Mouse (Mus musculus) neural tube, embryonic 11.5 days (tissue): Measurements from ENCODE around the gene Sgpp1. TPM values are rescaled to one million over a fixed set of nuclear protein-coding genes. Genes with fewer than 3 reads are reported as not detected.
"Not testable (repeated sequence)": the region's sequence is repeated elsewhere in the genome, so short reads cannot be mapped to it uniquely, and the experiment has no call there.

ENCODE experiments used
- ATAC-seq: fragments of 200-750 bp; cut with Nextera tagmentation; 2 replicates; pipeline ENCODE4 v1.8.0; 2017; ENCODE audit warnings: moderate number of reproducible peaks, mild to moderate bottlenecking, moderate TSS enrichment, moderate library complexity; ENCODE audit not compliant: insufficient read depth, low FRiP score, low TSS enrichment
- DNase-seq: peaks from one replicate; pipeline ENCODE4 v3.0.0-alpha.2; 2015; ENCODE audit warnings: low spot score
- H3K27ac ChIP-seq: fragments of 300-500 bp; sonication (generic); 2 replicates; pipeline ENCODE4 v1.5.1; 2014; ENCODE audit warnings: low read depth, mild to moderate bottlenecking, low read length
- H3K27me3 ChIP-seq: fragments of 300-500 bp; sonication (generic); 2 replicates; pipeline ENCODE4 v1.6.1; 2014; ENCODE audit warnings: mild to moderate bottlenecking, low read length, mixed read lengths; ENCODE audit not compliant: control insufficient read depth, insufficient read depth
- H3K36me3 ChIP-seq: fragments of 300-500 bp; sonication (generic); 2 replicates; pipeline ENCODE4 v1.6.1; 2014; ENCODE audit warnings: mild to moderate bottlenecking, low read length, moderate library complexity, mixed read lengths; ENCODE audit not compliant: control insufficient read depth, insufficient read depth
- H3K4me1 ChIP-seq: fragments of 300-500 bp; sonication (generic); 2 replicates; pipeline ENCODE4 v1.6.1; 2014; ENCODE audit warnings: low read length, mixed read lengths; ENCODE audit not compliant: control insufficient read depth, insufficient read depth
- H3K4me2 ChIP-seq: fragments of 300-500 bp; sonication (generic); 2 replicates; pipeline ENCODE4 v1.6.1; 2014; ENCODE audit warnings: low read depth, mild to moderate bottlenecking, moderate library complexity
- H3K4me3 ChIP-seq: fragments of 300-500 bp; sonication (generic); 2 replicates; pipeline ENCODE4 v1.5.1; 2014; ENCODE audit warnings: low read depth, low read length
- H3K9ac ChIP-seq: fragments of 300-500 bp; sonication (generic); 2 replicates; pipeline ENCODE4 v1.6.1; 2014; ENCODE audit warnings: mild to moderate bottlenecking, low read length
- H3K9me3 ChIP-seq: fragments of 300-500 bp; sonication (generic); 2 replicates; pipeline ENCODE4 v1.6.1; 2016; ENCODE audit warnings: low read length; ENCODE audit not compliant: control insufficient read depth
- WGBS: fragments of 180-500 bp; shearing (Covaris S2); extraction: QIAGEN DNeasy Blood & Tissue Kit; methylation state at CpG from one replicate; pipeline ENCODE4 v1.1.7; 2014; 5-methylcytosine and 5-hydroxymethylcytosine counted together
- polyA plus RNA-seq: library from polyadenylated mRNA; unstranded; fragments of >200 nt; fragmentation: Nextera tagmentation; extraction: Ambion mirVana; gene quantifications from 2 replicates; pipeline ENCODE4 v1.2.1, GENCODE M21; 2014

Sgpp1 gene
- polyA plus RNA-seq, 1 experiment from 2014 or later: 7.7 TPM

DNA sequence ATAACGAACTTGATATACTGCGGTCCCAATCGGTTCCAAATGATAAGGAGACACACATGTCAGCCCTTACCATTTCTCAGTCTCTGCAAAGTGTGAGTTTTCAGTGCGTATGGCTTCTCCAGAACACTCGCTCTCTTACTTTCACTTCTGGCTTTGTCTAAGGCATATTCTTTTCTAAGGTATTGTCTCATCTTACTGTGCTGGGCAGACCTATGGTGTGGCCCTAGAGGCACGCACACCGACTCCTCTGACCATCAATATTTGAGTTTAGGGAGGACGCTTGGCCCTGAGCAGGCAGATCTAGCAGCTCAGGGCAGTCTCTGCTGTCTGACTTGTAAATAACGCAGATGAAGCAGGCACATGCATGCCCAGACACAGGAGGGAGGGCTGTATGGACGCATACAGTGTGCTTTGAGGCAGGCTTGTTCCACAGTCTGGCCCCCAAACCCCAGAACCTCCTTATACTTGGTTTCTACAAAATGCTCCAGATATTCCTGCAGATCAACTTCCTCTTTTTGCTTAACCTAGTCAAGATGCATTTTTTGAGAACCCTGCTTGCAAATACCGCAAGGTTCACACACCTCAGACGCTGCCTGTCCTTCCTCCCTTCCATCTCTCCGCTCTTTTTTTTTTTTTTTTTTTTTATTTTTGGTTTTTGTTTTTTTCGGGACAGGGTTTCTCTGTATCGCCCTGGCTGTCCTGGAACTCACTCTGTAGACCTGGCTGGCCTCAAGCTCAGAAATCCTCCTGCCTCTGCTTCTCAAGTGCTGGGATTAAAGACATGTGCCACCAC lies 8.0 kb downstream of the Sgpp1 start:
- Histone ChIP-seq H3K9ac (no peak overlapping the region), H3K4me2 (no peak overlapping the region), H3K4me3 (no peak overlapping the region), H3K4me1 (no peaks in the 10 kb centered on the region), H3K36me3 (no peaks in the 10 kb centered on the region), H3K27me3 (no peaks in the 10 kb centered on the region), H3K9me3 (no peaks in the 10 kb centered on the region), H3K27ac (no peak overlapping the region)
- WGBS: 90% methylated on average over 15 of the region's 15 CpGs
- ATAC-seq: no peak
- no peak for DNase-seq

GRCm38 (mm10) chr12:75726349-75726861 lies 9.1 kb downstream of the Sgpp1 start:
- 81% methylated on average over 8 of the region's 8 CpGs for WGBS
- no peaks in the 10 kb centered on the region for H3K9me3 ChIP-seq
- H3K4me1 ChIP-seq: no peaks in the 10 kb centered on the region
- no peaks in the 10 kb centered on the region for H3K27me3 ChIP-seq
- H3K4me3 ChIP-seq: no peak overlapping the region
- H3K36me3 ChIP-seq: no peaks in the 10 kb centered on the region
- no peak for ATAC-seq
- no peak overlapping the region for H3K9ac ChIP-seq
- no peak overlapping the region for H3K4me2 ChIP-seq
- H3K27ac ChIP-seq: no peak overlapping the region
- no peak for DNase-seq

DNA sequence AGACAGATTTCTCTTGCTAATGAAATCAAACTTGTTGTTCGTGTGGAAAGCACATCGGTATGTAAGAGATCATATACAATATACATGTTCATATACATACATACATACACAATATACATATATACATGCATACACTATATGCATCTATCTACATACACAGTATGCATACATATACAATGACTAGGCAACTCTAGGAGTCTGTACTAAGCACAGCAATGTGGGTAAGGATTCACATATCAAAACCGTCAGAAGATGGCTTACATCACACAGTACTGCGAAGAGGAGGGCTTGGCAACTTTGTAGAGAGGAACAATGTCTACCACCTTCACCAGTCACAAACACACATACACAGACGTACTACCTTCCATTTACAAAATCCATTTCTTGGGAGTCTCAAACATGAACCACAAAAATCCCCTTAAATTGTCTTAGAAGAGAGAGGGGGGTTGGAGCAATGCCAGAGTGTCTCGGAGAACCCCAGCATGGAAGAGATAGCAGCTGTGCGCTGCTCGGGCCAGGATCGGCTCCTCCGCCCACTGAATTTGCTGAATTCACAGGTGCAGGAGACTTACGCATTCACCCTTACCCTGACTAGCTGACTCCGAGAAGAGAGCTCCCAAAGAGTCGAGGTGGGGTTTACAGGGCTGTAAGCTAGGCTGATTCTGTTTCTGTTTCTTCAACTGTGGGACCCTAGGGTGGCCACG lies 10.8 kb downstream of the Sgpp1 start:
- Histone ChIP-seq H3K9me3 (no peaks in the 10 kb centered on the region), H3K36me3 (no peaks in the 10 kb centered on the region), H3K4me3 (no peak overlapping the region), H3K4me1 (no peaks in the 10 kb centered on the region), H3K27me3 (no peaks in the 10 kb centered on the region), H3K4me2 (no peak overlapping the region), H3K27ac (no peak overlapping the region), H3K9ac (no peak overlapping the region)
- no peak for DNase-seq
- ATAC-seq: no peak
- WGBS: 91% methylated on average over 14 of the region's 14 CpGs

- Histone ChIP-seq H3K27ac (no peak overlapping the region), H3K4me2 (no peak overlapping the region), H3K27me3 (no peaks in the 10 kb centered on the region), H3K36me3 (no peaks in the 10 kb centered on the region), H3K4me3 (no peak overlapping the region), H3K9me3 (no peaks in the 10 kb centered on the region), H3K9ac (no peak overlapping the region), H3K4me1 (no peaks in the 10 kb centered on the region)
- WGBS: 93% methylated on average over 11 of the region's 11 CpGs
- ATAC-seq: no peak
- DNase-seq: no peak
Measured at GRCm38 (mm10) chr12:75723839-75724463, 11.6 kb downstream of the Sgpp1 start.

DNA sequence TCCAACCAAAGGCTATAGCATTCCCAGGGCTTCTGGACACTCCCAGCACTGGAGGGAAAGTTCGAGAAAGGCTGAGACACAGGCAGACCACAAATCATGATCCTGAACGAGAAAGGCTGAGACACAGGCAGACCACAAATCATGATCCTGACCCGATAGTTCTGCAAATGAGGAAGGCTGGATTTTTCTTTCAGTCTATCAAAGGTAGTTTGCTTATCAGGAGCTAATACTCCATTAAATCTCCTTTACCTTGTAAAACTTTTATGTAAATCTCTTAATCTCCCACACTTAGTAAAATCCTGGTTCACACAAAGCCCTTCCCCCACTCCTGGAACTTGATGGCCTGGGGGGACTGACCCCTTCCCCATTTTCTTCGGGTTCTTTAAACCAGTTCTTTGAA lies 13.6 kb downstream of the Sgpp1 start:
- no peak overlapping the region for H3K9ac ChIP-seq
- DNase-seq (no peak), ATAC-seq (no peak)
- H3K27me3 ChIP-seq: no peaks in the 10 kb centered on the region
- no peak overlapping the region for H3K27ac ChIP-seq
- H3K4me1 ChIP-seq: no peaks in the 10 kb centered on the region
- no peak overlapping the region for H3K4me3 ChIP-seq
- no peaks in the 10 kb centered on the region for H3K9me3 ChIP-seq
- H3K36me3 ChIP-seq: no peaks in the 10 kb centered on the region
- no peak overlapping the region for H3K4me2 ChIP-seq
- WGBS: 12% methylated on average over 4 of the region's 4 CpGs

GRCm38 (mm10) chr12:75721006-75721405 lies 14.5 kb downstream of the Sgpp1 start:
- Histone ChIP-seq H3K9ac (no peak overlapping the region), H3K4me2 (no peak overlapping the region), H3K36me3 (no peaks in the 10 kb centered on the region), H3K4me3 (no peak overlapping the region), H3K4me1 (no peaks in the 10 kb centered on the region), H3K9me3 (no peaks in the 10 kb centered on the region), H3K27ac (no peak overlapping the region), H3K27me3 (no peaks in the 10 kb centered on the region)
- WGBS: 66% methylated on average over 9 of the region's 9 CpGs
- DNase-seq (no peak), ATAC-seq (no peak)

GRCm38 (mm10) chr12:75713596-75713995 lies 21.9 kb downstream of the Sgpp1 start:
- DNase-seq (no peak), ATAC-seq (no peak)
- Histone ChIP-seq H3K4me2 (no peak overlapping the region), H3K27me3 (no peaks in the 10 kb centered on the region), H3K9ac (no peak overlapping the region), H3K4me3 (no peak overlapping the region), H3K27ac (no peak overlapping the region), H3K4me1 (no peaks in the 10 kb centered on the region), H3K36me3 (no peaks in the 10 kb centered on the region), H3K9me3 (no peaks in the 10 kb centered on the region)
- WGBS: 89% methylated on average over 9 of the region's 9 CpGs

GRCm38 (mm10) chr12:75712905-75713304 lies 22.6 kb downstream of the Sgpp1 start:
- DNase-seq: not testable (repeated sequence)

More at GRCm38 (mm10) chr12:75712905-75713304, 22.6 kb downstream of the Sgpp1 start:
- WGBS: 90% methylated on average over 7 of the region's 7 CpGs
- not testable (repeated sequence) for H3K4me3 ChIP-seq, H3K36me3 ChIP-seq, ATAC-seq, H3K27me3 ChIP-seq, H3K4me2 ChIP-seq, H3K9me3 ChIP-seq, H3K27ac ChIP-seq, H3K9ac ChIP-seq, H3K4me1 ChIP-seq
